Mouse (Mus musculus): ENCODE data around the gene Keg1.
"Not testable (repeated sequence)": the region's sequence is repeated elsewhere in the genome, so short reads cannot be mapped to it uniquely, and the experiment has no call there.

Keg1 gene

GRCm38 (mm10) chr19:12695590-12695989 is at the start of gene Keg1:
Gene Keg1 (plus strand): TSS chr19:12695786.
- DNase-seq (ENCODE audit: low spot score): no peak

GRCm38 (mm10) chr19:12649511-12649910 is 46.1 kb upstream of the Keg1 start:
- DNase-seq (ENCODE audit: low spot score): no peak

- DNase-seq (ENCODE audit: low spot score): no peak
Measured at GRCm38 (mm10) chr19:12666156-12666555, 29.4 kb upstream of the Keg1 start.

- DNase-seq (ENCODE audit: low spot score): not testable (repeated sequence)
Measured at GRCm38 (mm10) chr19:12668601-12669000, 27.0 kb upstream of the Keg1 start.

- DNase-seq (ENCODE audit: low spot score): no peak
Measured at GRCm38 (mm10) chr19:12670139-12670538, 25.4 kb upstream of the Keg1 start, which contains the start of gene Olfr1442. Gene Olfr1442 (plus strand): TSS chr19:12670439.

GRCm38 (mm10) chr19:12671051-12671450 is 24.5 kb upstream of the Keg1 start:
- no peak for DNase-seq (ENCODE audit: low spot score)

- no peak for DNase-seq (ENCODE audit: low spot score)
Measured at GRCm38 (mm10) chr19:12677812-12678211, 17.8 kb upstream of the Keg1 start, which contains the start of gene Olfr1443. Gene Olfr1443 (plus strand): TSS chr19:12678112.

- DNase-seq (ENCODE audit: low spot score): no peak
Measured at GRCm38 (mm10) chr19:12684638-12685037, 10.9 kb upstream of the Keg1 start.

GRCm38 (mm10) chr19:12685231-12685630 is 10.4 kb upstream of the Keg1 start:
- DNase-seq (ENCODE audit: low spot score): no peak

- DNase-seq (ENCODE audit: low spot score): no peak
Measured at GRCm38 (mm10) chr19:12696221-12696620, 635 bp downstream of the Keg1 start.

- no peak for DNase-seq (ENCODE audit: low spot score)
Measured at GRCm38 (mm10) chr19:12708458-12708857, 12.9 kb downstream of the Keg1 start.

GRCm38 (mm10) chr19:12708986-12709385 is 13.4 kb downstream of the Keg1 start:
- DNase-seq (ENCODE audit: low spot score): no peak

- DNase-seq (ENCODE audit: low spot score): no peak
Measured at GRCm38 (mm10) chr19:12719189-12719588, 23.6 kb downstream of the Keg1 start.

GRCm38 (mm10) chr19:12720463-12720862 is 24.9 kb downstream of the Keg1 start:
- DNase-seq (ENCODE audit: low spot score): no peak

GRCm38 (mm10) chr19:12720919-12721318 is 25.3 kb downstream of the Keg1 start:
- not testable (repeated sequence) for DNase-seq (ENCODE audit: low spot score)

GRCm38 (mm10) chr19:12721596-12721995 is 26.0 kb downstream of the Keg1 start:
- DNase-seq (ENCODE audit: low spot score): not testable (repeated sequence)

- peak; percentile 13 for DNase-seq (ENCODE audit: low spot score)
Measured at GRCm38 (mm10) chr19:12722308-12722707, 26.7 kb downstream of the Keg1 start.

- DNase-seq (ENCODE audit: low spot score): no peak
Measured at GRCm38 (mm10) chr19:12725851-12726250, 30.3 kb downstream of the Keg1 start.

- DNase-seq (ENCODE audit: low spot score): no peak
Measured at GRCm38 (mm10) chr19:12731036-12731435, 35.5 kb downstream of the Keg1 start.

GRCm38 (mm10) chr19:12731950-12732349 is 36.4 kb downstream of the Keg1 start:
- no peak for DNase-seq (ENCODE audit: low spot score)

GRCm38 (mm10) chr19:12756286-12756685 is 60.7 kb downstream of the Keg1 start:
- no peak for DNase-seq (ENCODE audit: low spot score)

GRCm38 (mm10) chr19:12758936-12759478 is 63.4 kb downstream of the Keg1 start:
- no peak for DNase-seq (ENCODE audit: low spot score)

- peak; percentile 4 for DNase-seq (ENCODE audit: low spot score)
Measured at GRCm38 (mm10) chr19:12759656-12760055, 64.1 kb downstream of the Keg1 start.

Data from ovary, adult 18-20 months (tissue).